Mouse (Mus musculus) gastrocnemius, postnatal 4 days (tissue): ENCODE results near the gene Zfhx3. TPM values are rescaled to one million over a fixed set of nuclear protein-coding genes. Genes with fewer than 3 reads are reported as not detected.

Source experiments
- DNase-seq, 2 experiments: peaks; one replicate each; pipeline ENCODE4 v3.0.0; 2021 to 2022; ENCODE audit warnings: low spot score in 2 of 2, mixed read lengths in 2 of 2
- total RNA-seq, 2 experiments: library from RNA; stranded (reverse); gene quantifications; 2 replicates each; pipeline ENCODE4 v1.2.3; 2021

Gene Zfhx3
- total RNA-seq, 2 experiments from 2014 or later = 15.9 to 16.0 TPM

- DNase-seq = no peak
Observed at GRCm38 (mm10) chr8:108711490-108711793, 769.0 kb downstream of the Zfhx3 start.

GRCm38 (mm10) chr8:108712001-108712411 is 769.6 kb downstream of the Zfhx3 start:
- DNase-seq = no peak

GRCm38 (mm10) chr8:108712607-108713006 is 770.2 kb downstream of the Zfhx3 start:
- no peak for DNase-seq

GRCm38 (mm10) chr8:108713346-108714142 is 771.1 kb downstream of the Zfhx3 start:
- DNase-seq = no peak

- DNase-seq = peak in 1 of 2 experiments; percentile 62
Observed at GRCm38 (mm10) chr8:108714143-108714635, 771.7 kb downstream of the Zfhx3 start.

DNA sequence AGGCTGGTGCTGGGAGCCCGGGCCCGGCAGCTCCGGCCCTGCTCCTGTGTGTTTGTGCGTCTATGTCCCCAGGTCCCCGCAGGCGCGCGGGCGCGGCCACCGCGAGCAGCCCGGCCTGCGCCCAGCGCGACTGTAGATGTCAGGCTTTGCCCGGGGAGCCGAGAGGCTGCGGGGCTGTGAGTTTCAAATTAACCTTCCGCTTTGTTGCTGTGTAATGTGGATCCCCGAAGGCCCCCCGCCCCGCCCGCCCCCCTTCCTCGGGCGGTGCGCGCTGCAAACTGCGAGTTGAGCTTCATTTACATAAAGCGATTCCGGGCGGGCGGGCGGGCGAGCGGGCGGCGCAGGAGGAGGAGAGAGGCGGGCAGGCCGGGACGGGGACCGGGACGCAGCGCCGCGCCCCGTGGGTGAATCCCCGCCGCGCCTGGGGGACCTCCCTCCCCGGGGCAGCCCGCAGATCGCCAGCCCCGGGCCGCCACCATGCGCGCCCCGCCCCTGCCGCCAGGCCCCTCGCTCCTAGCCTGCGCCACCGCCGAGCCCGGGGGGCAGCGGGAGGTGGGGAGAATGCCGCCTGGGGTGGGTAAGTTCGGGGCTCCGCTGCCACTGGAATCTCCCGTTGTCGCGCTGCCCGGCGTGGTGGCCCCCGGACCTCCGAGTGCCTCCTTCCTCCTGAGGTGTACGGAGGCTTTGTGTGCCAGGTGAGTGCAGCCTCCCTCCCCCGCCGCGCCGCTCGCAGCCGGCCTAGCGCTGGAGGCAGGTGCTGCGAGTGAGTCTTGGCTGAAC is 772.4 kb downstream of the Zfhx3 start:
- DNase-seq = peak in 1 of 2 experiments; percentile 62

DNA sequence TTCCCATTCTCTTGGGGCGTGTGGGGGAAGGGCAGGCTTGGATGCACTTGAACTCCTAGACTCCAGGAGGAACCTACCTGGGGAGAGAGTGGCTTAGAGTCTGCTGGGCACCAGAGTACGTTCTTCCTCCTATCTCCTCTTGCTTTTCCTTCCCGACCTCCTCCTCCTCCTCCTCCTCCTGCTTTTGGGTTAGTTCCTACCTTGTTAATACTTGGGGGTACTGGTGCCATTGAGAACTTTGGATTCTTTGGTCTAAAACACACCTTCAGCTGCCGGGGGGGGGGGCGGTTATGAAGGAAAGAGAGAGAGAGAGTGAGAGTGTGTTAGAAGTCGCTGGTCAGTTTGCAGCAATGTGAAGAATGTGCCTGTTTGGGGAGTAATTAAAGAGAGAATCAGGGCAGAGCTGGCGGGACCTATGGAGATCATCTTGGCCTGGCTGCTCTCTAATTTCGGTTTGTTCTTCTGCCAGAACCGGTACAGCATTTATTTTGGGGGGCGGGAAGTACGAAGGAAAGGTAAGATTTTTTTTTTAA is 773.0 kb downstream of the Zfhx3 start:
- no peak for DNase-seq

DNA sequence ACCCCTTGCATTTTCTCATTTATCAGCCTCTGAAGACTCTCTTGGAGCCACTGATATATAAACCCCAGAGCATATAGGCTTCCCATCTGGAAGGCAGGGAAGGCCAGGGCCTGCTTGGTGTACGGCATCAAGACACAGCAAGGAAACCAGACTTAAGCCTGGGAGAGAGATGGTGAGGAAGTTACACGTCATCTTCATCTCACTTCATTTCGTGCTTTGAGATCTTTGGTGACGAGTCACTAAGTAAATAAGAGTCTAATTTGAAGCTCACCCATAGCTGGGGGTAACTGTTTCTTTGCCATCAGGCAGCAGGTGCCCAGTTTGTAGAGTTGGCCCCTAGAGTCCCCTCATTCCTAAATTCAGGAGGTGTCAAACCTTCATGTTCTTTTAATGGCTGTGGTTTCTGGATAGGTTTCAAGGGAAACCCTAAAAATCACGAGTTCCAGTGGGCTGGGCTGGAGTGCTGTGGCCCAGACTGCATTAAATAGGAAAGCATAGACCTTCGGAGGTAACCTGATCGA is 773.9 kb downstream of the Zfhx3 start:
- DNase-seq = no peak

DNA sequence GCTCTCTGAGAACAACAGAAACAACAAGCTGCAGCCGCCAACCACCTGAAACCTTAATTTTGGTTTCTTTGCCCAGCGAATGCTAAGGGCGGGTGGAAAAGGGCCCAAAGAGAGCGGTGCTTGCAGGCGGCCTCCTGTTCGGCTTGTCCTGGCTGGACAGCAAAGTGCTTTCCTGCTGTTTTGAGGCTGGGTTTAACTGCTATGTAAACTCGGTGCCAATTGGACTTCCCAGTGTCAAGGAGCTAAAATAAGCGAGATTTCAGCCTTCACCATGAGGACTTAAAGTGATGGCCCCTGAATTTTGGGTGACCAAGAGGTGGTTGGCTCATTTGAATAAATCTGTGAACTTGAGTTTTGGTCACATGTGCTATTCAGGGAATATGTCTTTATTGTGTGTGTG is 775.1 kb downstream of the Zfhx3 start:
- DNase-seq = no peak

- no peak for DNase-seq
Observed at GRCm38 (mm10) chr8:108718031-108718430, 775.6 kb downstream of the Zfhx3 start.

DNA sequence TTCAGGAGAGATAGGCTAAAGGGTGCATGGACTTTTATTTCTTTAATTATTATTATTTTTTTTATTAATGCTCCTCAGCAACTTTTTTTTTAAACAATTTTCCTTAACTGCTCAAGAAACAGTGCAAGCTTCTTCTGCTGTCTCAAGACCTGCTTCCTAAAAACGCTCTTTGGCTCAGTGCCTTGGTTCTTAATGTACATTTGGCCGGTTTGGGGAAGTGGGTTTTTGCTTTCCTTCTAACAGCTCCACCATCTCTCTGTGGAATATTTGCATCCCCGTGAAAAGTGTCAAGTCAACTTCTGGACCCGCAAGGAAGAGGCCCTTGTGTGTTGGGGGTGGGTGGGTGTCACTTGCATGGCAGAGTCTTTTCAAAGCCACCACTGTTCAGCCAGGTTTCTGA is 778.4 kb downstream of the Zfhx3 start:
- DNase-seq = no peak

DNA sequence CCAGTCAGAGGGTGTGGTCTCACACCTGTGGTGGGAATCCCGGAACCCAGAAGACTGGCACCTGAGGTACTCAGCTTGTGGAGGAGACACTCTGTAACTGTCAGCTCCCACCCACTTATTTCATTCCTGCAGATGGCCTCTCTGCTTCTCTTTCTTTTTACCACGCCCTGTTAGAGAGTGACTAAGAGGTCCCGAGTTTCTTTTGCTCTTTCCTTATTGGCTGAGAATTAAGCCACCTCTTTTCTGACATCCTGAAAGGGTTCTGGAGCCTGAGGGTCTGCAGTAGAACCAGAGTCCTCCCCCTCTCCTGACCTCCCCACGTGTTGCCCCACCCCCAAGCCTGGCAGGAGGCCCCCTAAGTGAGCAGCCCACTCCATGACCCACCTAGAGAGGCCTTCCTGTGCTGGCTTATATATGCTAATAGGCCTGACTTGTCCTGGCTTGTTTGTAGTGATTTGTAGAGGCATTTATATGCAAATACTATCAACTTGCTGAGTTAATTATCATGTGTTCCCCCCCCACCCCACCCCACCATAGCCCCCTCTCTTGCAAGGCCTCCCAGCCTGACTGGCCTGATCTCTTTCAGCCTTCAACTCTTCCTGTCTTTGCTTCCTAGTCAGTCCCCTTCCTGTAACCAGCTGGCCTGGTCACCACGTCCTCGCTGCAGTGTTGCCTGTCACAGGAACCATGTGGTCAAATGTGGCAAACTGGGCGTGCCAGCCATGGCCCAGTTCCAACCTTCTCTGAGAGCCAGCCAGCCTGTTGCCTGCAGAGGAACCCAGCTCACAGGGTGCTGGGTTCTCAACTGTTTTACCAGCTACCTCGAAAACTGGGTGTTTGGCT is 780.4 kb downstream of the Zfhx3 start:
- DNase-seq = peak; percentile 49 to 80

GRCm38 (mm10) chr8:108723636-108724035 is 781.2 kb downstream of the Zfhx3 start:
- no peak for DNase-seq

GRCm38 (mm10) chr8:108724818-108725506 is 782.5 kb downstream of the Zfhx3 start:
- DNase-seq = no peak

- DNase-seq = no peak
Observed at GRCm38 (mm10) chr8:108725631-108726030, 783.2 kb downstream of the Zfhx3 start.

- no peak for DNase-seq
Observed at GRCm38 (mm10) chr8:108726541-108727241, 784.2 kb downstream of the Zfhx3 start.

DNA sequence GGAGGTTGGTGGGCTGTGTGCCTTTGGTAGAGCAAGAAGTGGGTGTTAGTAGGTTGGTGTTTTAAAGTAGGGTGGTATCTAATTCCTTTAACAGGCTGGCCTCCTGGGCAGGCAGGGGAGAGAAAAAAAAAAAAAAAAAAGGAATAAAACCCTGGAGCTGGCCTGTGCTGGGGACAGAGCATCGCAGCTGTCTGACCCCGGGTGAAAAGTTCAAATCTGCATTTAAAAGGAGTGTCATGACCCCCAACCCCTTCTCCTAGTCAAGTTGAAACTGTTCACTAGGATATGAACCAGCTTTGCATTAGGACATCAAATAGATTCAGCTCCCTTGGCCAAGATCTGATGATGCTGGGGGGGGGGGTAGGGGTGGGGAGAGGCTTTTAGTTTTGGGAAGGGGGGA is 786.7 kb downstream of the Zfhx3 start:
- DNase-seq = no peak

- no peak for DNase-seq
Observed at GRCm38 (mm10) chr8:108729667-108730329, 787.4 kb downstream of the Zfhx3 start.

DNA sequence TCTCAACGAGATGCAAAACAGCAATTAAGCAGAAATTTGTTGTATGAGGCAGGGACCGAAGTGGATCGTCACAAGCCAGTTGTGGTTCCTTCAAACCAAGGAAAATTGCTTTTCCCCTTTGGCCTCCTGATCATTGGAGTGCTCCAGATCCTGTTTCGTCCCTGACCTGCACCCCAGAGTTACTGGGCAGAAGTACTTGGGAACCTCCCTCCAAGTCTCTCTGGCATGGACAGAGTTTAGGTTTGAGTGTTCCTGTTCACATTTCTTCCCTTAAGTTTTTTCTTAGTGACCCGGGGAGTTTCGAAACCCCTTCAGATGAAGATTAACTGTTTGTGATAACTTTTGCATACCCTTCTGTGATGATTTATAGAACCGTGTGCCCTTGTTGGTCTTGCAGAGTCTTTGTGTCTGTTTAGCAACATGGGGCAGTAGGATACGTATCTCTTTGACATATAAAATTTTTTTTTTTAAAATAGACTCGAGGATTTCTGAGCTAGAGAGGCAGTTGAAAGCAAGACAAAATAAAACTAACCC is 788.5 kb downstream of the Zfhx3 start:
- no peak for DNase-seq
